Mouse (Mus musculus) C2C12 (cell line): ENCODE measurements at regions not wholly inside any gene's neighbourhood (a gene's known extent, or its start where the extent isn't known, plus 50 kb on each side); places are given as distances from the start of the nearest gene placed in this dataset.

ENCODE experiments used
- CTCF ChIP-seq: IDR thresholded peaks from one replicate; pipeline ENCODE4 v1.5.1; 2011; ENCODE audit not compliant: control insufficient read depth, insufficient read depth, insufficient read length
- MAX ChIP-seq: IDR thresholded peaks from one replicate; pipeline ENCODE4 v1.6.1; 2011; ENCODE audit warnings: mild to moderate bottlenecking, control low read depth
- MYOG ChIP-seq: IDR thresholded peaks from one replicate; pipeline ENCODE4 v1.6.1; 2011; ENCODE audit not compliant: control insufficient read depth, insufficient read length; ENCODE audit errors: extremely low read depth
- USF1 ChIP-seq: IDR thresholded peaks from one replicate; pipeline ENCODE4 v1.6.1; 2011; ENCODE audit warnings: low read depth, mild to moderate bottlenecking, control low read depth, moderate library complexity

- TF ChIP-seq CTCF = no peak
- no peak for TF ChIP-seq MAX
- TF ChIP-seq MYOG = no peak
- no peak for TF ChIP-seq USF1
These were observed 202.1 kb upstream of the Atp11b start for GRCm38 (mm10) chr3:35551791-35552190.
